Mouse (Mus musculus): ENCODE results near the gene Olfr913. TPM values are rescaled to one million over a fixed set of nuclear protein-coding genes. Genes with fewer than 3 reads are reported as not detected.

The Olfr913 gene
- not detected in 2 replicates for polyA plus RNA-seq (2015; fragmentation: Nextera tagmentation; extraction: Ambion mirVana)

- H3K27me3 ChIP-seq (ENCODE audit: insufficient read depth, low read length) = no peaks in the 10 kb centered on the region
- H3K4me3 ChIP-seq (ENCODE audit: low read length) = no peak within 1 kb of the TSS
- no peaks in the 10 kb centered on the region for H3K9me3 ChIP-seq (ENCODE audit: low read length)
- ATAC-seq (ENCODE audit: low FRiP score, low TSS enrichment) = no peak
- 52% methylated on average over 2 of the region's 2 CpGs for WGBS
- no peaks in the 10 kb centered on the region for H3K36me3 ChIP-seq (ENCODE audit: insufficient read depth, low read length)
- no peak within 1 kb of the TSS for H3K4me2 ChIP-seq (replicated peaks; ENCODE audit: low read depth, low read length)
- no peak within 1 kb of the TSS for H3K27ac ChIP-seq (ENCODE audit: low read length)
- no peaks in the 10 kb centered on the region for H3K4me1 ChIP-seq (ENCODE audit: insufficient read depth, low read length)
- H3K9ac ChIP-seq (replicated peaks; ENCODE audit: low read length) = no peak within 1 kb of the TSS
Observed at GRCm38 (mm10) chr9:38592459-38592858, at the start of gene Olfr913. Gene Olfr913 (plus strand): TSS chr9:38592759.

- Histone ChIP-seq H3K4me1 (ENCODE audit: insufficient read depth, low read length) (no peaks in the 10 kb centered on the region), H3K9me3 (ENCODE audit: low read length) (no peaks in the 10 kb centered on the region), H3K9ac (replicated peaks; ENCODE audit: low read length) (no peak within 1 kb of the TSS), H3K4me2 (replicated peaks; ENCODE audit: low read depth, low read length) (no peak within 1 kb of the TSS), H3K4me3 (ENCODE audit: low read length) (no peak within 1 kb of the TSS), H3K27ac (ENCODE audit: low read length) (no peak within 1 kb of the TSS), H3K27me3 (ENCODE audit: insufficient read depth, low read length) (no peaks in the 10 kb centered on the region), H3K36me3 (ENCODE audit: insufficient read depth, low read length) (no peaks in the 10 kb centered on the region)
- 76% methylated on average over 1 of the region's 1 CpGs for WGBS
- ATAC-seq (ENCODE audit: low FRiP score, low TSS enrichment) = no peak
Observed at GRCm38 (mm10) chr9:38579878-38580277, 12.7 kb upstream of the Olfr913 start, which contains the start of gene Olfr912. Gene Olfr912 (plus strand): TSS chr9:38580178.

- no peaks in the 10 kb centered on the region for H3K9me3 ChIP-seq (ENCODE audit: low read length)
- 73% methylated on average over 1 of the region's 1 CpGs for WGBS
Observed at GRCm38 (mm10) chr9:38591056-38591455, 1.5 kb upstream of the Olfr913 start.

GRCm38 (mm10) chr9:38604802-38605201 lies 12.2 kb downstream of the Olfr913 start, which contains the start of gene Olfr914:
Gene Olfr914 (plus strand): TSS chr9:38605102.
- Histone ChIP-seq H3K36me3 (ENCODE audit: insufficient read depth, low read length) (no peaks in the 10 kb centered on the region), H3K4me3 (ENCODE audit: low read length) (no peak within 1 kb of the TSS), H3K27me3 (ENCODE audit: insufficient read depth, low read length) (no peaks in the 10 kb centered on the region), H3K4me1 (ENCODE audit: insufficient read depth, low read length) (no peaks in the 10 kb centered on the region), H3K9me3 (ENCODE audit: low read length) (no peaks in the 10 kb centered on the region), H3K27ac (ENCODE audit: low read length) (no peak within 1 kb of the TSS), H3K4me2 (replicated peaks; ENCODE audit: low read depth, low read length) (no peak within 1 kb of the TSS), H3K9ac (replicated peaks; ENCODE audit: low read length) (no peak within 1 kb of the TSS)
- ATAC-seq (ENCODE audit: low FRiP score, low TSS enrichment) = no peak
- 68% methylated on average over 2 of the region's 2 CpGs for WGBS

More at GRCm38 (mm10) chr9:38591056-38591455, 1.5 kb upstream of the Olfr913 start:
- Histone ChIP-seq H3K4me3 (ENCODE audit: low read length) (no peak overlapping the region), H3K4me2 (replicated peaks; ENCODE audit: low read depth, low read length) (no peak overlapping the region), H3K27me3 (ENCODE audit: insufficient read depth, low read length) (no peaks in the 10 kb centered on the region), H3K36me3 (ENCODE audit: insufficient read depth, low read length) (no peaks in the 10 kb centered on the region), H3K4me1 (ENCODE audit: insufficient read depth, low read length) (no peaks in the 10 kb centered on the region), H3K9ac (replicated peaks; ENCODE audit: low read length) (no peak overlapping the region), H3K27ac (ENCODE audit: low read length) (no peak overlapping the region)
- ATAC-seq (ENCODE audit: low FRiP score, low TSS enrichment) = no peak

GRCm38 (mm10) chr9:38632406-38632805 lies 39.8 kb downstream of the Olfr913 start:
- no peaks in the 10 kb centered on the region for H3K27me3 ChIP-seq (ENCODE audit: insufficient read depth, low read length)

More at GRCm38 (mm10) chr9:38632406-38632805, 39.8 kb downstream of the Olfr913 start:
- Histone ChIP-seq H3K4me2 (replicated peaks; ENCODE audit: low read depth, low read length) (no peak overlapping the region), H3K27ac (ENCODE audit: low read length) (no peak overlapping the region), H3K9me3 (ENCODE audit: low read length) (peaks cover 3% of the 10 kb centered on the region; the same call in 1 of the 2 replicates), H3K9ac (replicated peaks; ENCODE audit: low read length) (no peak overlapping the region), H3K4me3 (ENCODE audit: low read length) (no peak overlapping the region), H3K36me3 (ENCODE audit: insufficient read depth, low read length) (no peaks in the 10 kb centered on the region), H3K4me1 (ENCODE audit: insufficient read depth, low read length) (no peaks in the 10 kb centered on the region)
- ATAC-seq (ENCODE audit: low FRiP score, low TSS enrichment) = no peak
- 78% methylated on average over 4 of the region's 4 CpGs for WGBS

Other genes with a start within 250 kb of the Olfr913 start
- gene Olfr898, start 244.3 kb upstream of the Olfr913 start, polyA plus RNA-seq (2015; fragmentation: Nextera tagmentation; extraction: Ambion mirVana) = not detected in 2 replicates
- not detected in 2 replicates for gene Olfr250, start 225.9 kb upstream of the Olfr913 start, polyA plus RNA-seq (2015; fragmentation: Nextera tagmentation; extraction: Ambion mirVana)
- gene Olfr251, start 215.7 kb upstream of the Olfr913 start, polyA plus RNA-seq (2015; fragmentation: Nextera tagmentation; extraction: Ambion mirVana) = not detected in 2 replicates
- not detected in 2 replicates for gene Olfr147, start 191.1 kb upstream of the Olfr913 start, polyA plus RNA-seq (2015; fragmentation: Nextera tagmentation; extraction: Ambion mirVana)
- gene Olfr901, start 163.3 kb upstream of the Olfr913 start, polyA plus RNA-seq (2015; fragmentation: Nextera tagmentation; extraction: Ambion mirVana) = not detected in 2 replicates
- gene Olfr902, start 145.1 kb upstream of the Olfr913 start, polyA plus RNA-seq (2015; fragmentation: Nextera tagmentation; extraction: Ambion mirVana) = not detected in 2 replicates
- gene Olfr904, start 129.6 kb upstream of the Olfr913 start, polyA plus RNA-seq (2015; fragmentation: Nextera tagmentation; extraction: Ambion mirVana) = not detected in 2 replicates
- gene Olfr905, start 121.7 kb upstream of the Olfr913 start, polyA plus RNA-seq (2015; fragmentation: Nextera tagmentation; extraction: Ambion mirVana) = not detected in 2 replicates
- gene Olfr906, start 105.7 kb upstream of the Olfr913 start, polyA plus RNA-seq (2015; fragmentation: Nextera tagmentation; extraction: Ambion mirVana) = not detected in 2 replicates
- gene Olfr907, start 97.0 kb upstream of the Olfr913 start, polyA plus RNA-seq (2015; fragmentation: Nextera tagmentation; extraction: Ambion mirVana) = not detected in 2 replicates
- gene Olfr911-ps1, start 71.2 kb upstream of the Olfr913 start, polyA plus RNA-seq (2015; fragmentation: Nextera tagmentation; extraction: Ambion mirVana) = not detected in 2 replicates
- not detected in 2 replicates for gene Olfr910, start 54.9 kb upstream of the Olfr913 start, polyA plus RNA-seq (2015; fragmentation: Nextera tagmentation; extraction: Ambion mirVana)
- gene Olfr912, start 12.6 kb upstream of the Olfr913 start, polyA plus RNA-seq (2015; fragmentation: Nextera tagmentation; extraction: Ambion mirVana) = not detected in 2 replicates
- gene Olfr914, start 12.3 kb downstream of the Olfr913 start, polyA plus RNA-seq (2015; fragmentation: Nextera tagmentation; extraction: Ambion mirVana) = not detected in 2 replicates
- gene Olfr916, start 67.1 kb downstream of the Olfr913 start, polyA plus RNA-seq (2015; fragmentation: Nextera tagmentation; extraction: Ambion mirVana) = not detected in 2 replicates
- not detected in 2 replicates for gene Olfr917, start 73.1 kb downstream of the Olfr913 start, polyA plus RNA-seq (2015; fragmentation: Nextera tagmentation; extraction: Ambion mirVana)
- not detected in 2 replicates for gene Olfr918, start 81.8 kb downstream of the Olfr913 start, polyA plus RNA-seq (2015; fragmentation: Nextera tagmentation; extraction: Ambion mirVana)
- not detected in 2 replicates for gene Olfr919, start 110.9 kb downstream of the Olfr913 start, polyA plus RNA-seq (2015; fragmentation: Nextera tagmentation; extraction: Ambion mirVana)
- gene Vwa5a, start 125.5 kb downstream of the Olfr913 start, polyA plus RNA-seq (2015; fragmentation: Nextera tagmentation; extraction: Ambion mirVana) = 21.0 and 22.9 TPM in 2 replicates
- 0.08 TPM in 1 of 2 replicates, not detected in the other for gene Olfr920, start 159.5 kb downstream of the Olfr913 start, polyA plus RNA-seq (2015; fragmentation: Nextera tagmentation; extraction: Ambion mirVana)
- not detected in 2 replicates for gene Olfr921, start 180.3 kb downstream of the Olfr913 start, polyA plus RNA-seq (2015; fragmentation: Nextera tagmentation; extraction: Ambion mirVana)
- gene Olfr922, start 221.9 kb downstream of the Olfr913 start, polyA plus RNA-seq (2015; fragmentation: Nextera tagmentation; extraction: Ambion mirVana) = not detected in 2 replicates
- gene Olfr923, start 233.8 kb downstream of the Olfr913 start, polyA plus RNA-seq (2015; fragmentation: Nextera tagmentation; extraction: Ambion mirVana) = not detected in 2 replicates